Mouse (Mus musculus) right cerebral cortex, adult 2 months (tissue): ENCODE measurements around the gene Syna.
A peak's percentile ranks its signal among the peaks of the same experiment; 100 is the strongest.

Source experiments
- DNase-seq, 2 experiments: peaks; one replicate each; pipeline ENCODE4 v3.0.0; 2021 to 2022; ENCODE audit warnings: low spot score in 2 of 2

Syna gene

GRCm38 (mm10) chr5:134530830-134531229 lies 29.1 kb downstream of the Syna start:
- peak; percentile 43 to 68 for DNase-seq

- no peak for DNase-seq
These were observed 31.5 kb downstream of the Syna start for GRCm38 (mm10) chr5:134528488-134528887.

GRCm38 (mm10) chr5:134525971-134526711 lies 33.8 kb downstream of the Syna start:
- DNase-seq, result no peak

GRCm38 (mm10) chr5:134523728-134524127 lies 36.2 kb downstream of the Syna start:
- DNase-seq, result no peak

- no peak for DNase-seq
These were observed 37.4 kb downstream of the Syna start for GRCm38 (mm10) chr5:134522524-134522923.

GRCm38 (mm10) chr5:134521806-134522205 lies 38.2 kb downstream of the Syna start:
- DNase-seq, result no peak

GRCm38 (mm10) chr5:134521131-134521530 lies 38.8 kb downstream of the Syna start:
- DNase-seq, result no peak

GRCm38 (mm10) chr5:134520120-134520519 lies 39.9 kb downstream of the Syna start:
- no peak for DNase-seq

- DNase-seq, result no peak
These were observed 40.5 kb downstream of the Syna start for GRCm38 (mm10) chr5:134519471-134519870.

- DNase-seq, result peak; percentile 74 to 81
These were observed 47.9 kb downstream of the Syna start for GRCm38 (mm10) chr5:134512086-134512485.

GRCm38 (mm10) chr5:134510266-134510665 lies 49.7 kb downstream of the Syna start:
- no peak for DNase-seq

GRCm38 (mm10) chr5:134508965-134509364 lies 51.0 kb downstream of the Syna start:
- no peak for DNase-seq
